In the genomic region with DNA sequence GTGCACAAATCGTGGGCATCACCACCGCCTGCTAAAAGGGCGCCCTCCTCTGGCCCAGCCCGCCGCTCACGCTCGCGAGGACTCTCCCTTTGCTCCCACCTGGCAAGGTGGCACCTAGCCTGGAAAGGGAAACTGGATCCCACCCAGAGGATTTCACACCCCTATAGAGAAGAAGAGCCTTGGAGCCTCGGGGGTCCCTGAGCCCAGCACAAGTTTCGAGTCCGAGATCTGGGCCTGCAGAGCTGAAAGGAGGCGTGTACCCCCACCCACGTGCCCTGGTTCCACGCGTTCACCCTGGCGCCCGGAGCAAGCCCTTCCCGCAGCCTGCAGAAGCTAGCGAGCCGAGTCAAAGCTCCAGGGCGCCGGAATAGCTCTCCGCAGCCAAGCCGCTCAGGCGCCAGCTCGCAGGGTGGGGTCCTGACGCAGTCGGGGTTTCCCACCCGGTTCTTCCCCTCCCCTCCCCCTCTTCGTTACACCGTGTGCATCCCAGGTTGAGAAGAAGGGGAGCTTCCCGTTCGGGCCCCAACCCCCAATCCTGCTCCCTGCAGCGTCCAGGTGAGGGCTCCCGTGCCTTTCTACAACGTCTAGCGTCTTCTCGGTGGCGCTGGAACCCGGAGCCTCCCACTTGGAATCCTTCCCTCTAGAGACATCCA, we compare ENCODE assay signal across 11 mouse cellular contexts. TPM values are rescaled to one million over a fixed set of nuclear protein-coding genes. Genes with fewer than 3 reads are reported as not detected.
DNase-seq lines count a peak whose midpoint lies in the region; ATAC-seq and TF ChIP-seq lines count a peak whose summit lies in the region.
"Had no signal": no experiment of that assay in that cellular context is flagged by ENCODE, and none has a peak within 500 bp of the region (broad histone marks: within the 10 kb centered on the region; RNA-seq: fewer than 3 reads in every experiment).

No protein-coding gene starts in this region.

- H3K4me2 ChIP-seq in lung, embryonic 16.5 days (ENCODE audit: low read depth, low read length), result 0 out of 2 replicates have a peak overlapping the region, but pooled peaks have one; percentile 11
- H3K4me2 ChIP-seq in forebrain, embryonic 15.5 days (replicated peaks), result peak overlapping the region; percentile 89
- peak overlapping the region; percentile 75 for H3K4me2 ChIP-seq in midbrain, postnatal 0 days (ENCODE audit: low read depth, low read length, poor library complexity, severe bottlenecking)
- H3K4me2 ChIP-seq: heart, embryonic 12.5 days; liver, embryonic 13.5 days had no signal

- peaks cover 66% of the 10 kb centered on the region for H3K27me3 ChIP-seq in lung, embryonic 16.5 days (ENCODE audit: control insufficient read depth, insufficient read depth, low read depth, low read length)
- H3K27me3 ChIP-seq in forebrain, embryonic 15.5 days, result peaks cover 27% of the 10 kb centered on the region; the same call in 1 of the 2 replicates
- H3K27me3 ChIP-seq in midbrain, postnatal 0 days (ENCODE audit: insufficient read depth, low read length), result no peaks in the 10 kb centered on the region
- H3K27me3 ChIP-seq in kidney, adult 2 months (replicated peaks; ENCODE audit: control insufficient read depth, insufficient read depth, low read length), result peaks cover 8% of the 10 kb centered on the region

- no peak overlapping the region for H3K9ac ChIP-seq in lung, embryonic 16.5 days (ENCODE audit: low read length)
- H3K9ac ChIP-seq in forebrain, embryonic 15.5 days (replicated peaks), result peak overlapping the region; percentile 48
- peak overlapping the region; percentile 75 for H3K9ac ChIP-seq in midbrain, postnatal 0 days (replicated peaks; ENCODE audit: low read length, poor library complexity, severe bottlenecking)
- H3K9ac ChIP-seq: heart, embryonic 12.5 days; liver, embryonic 13.5 days had no signal

- no peak for DNase-seq in lung, postnatal 4 days
- DNase-seq in cerebellum, adult 9-10 months, result peak; percentile 76
- peak; percentile 36 for DNase-seq in midbrain, postnatal 0 days (ENCODE audit: low spot score)
- no peak for DNase-seq in thymus, postnatal 14 days
- no peak for DNase-seq in urinary bladder, postnatal 36 days (ENCODE audit: low spot score in 2 of 2)
- DNase-seq in kidney, adult 2 months, result no peak
- DNase-seq: liver, embryonic 13.5 days had no signal

- ATAC-seq in lung, embryonic 16.5 days (ENCODE audit: low read depth), result no peak
- no peak for ATAC-seq in forebrain, embryonic 15.5 days (replicated peaks)
- ATAC-seq in midbrain, postnatal 0 days (ENCODE audit: low FRiP score), result no peak

- peak; percentile 67 for TF ChIP-seq CTCF in midbrain, postnatal 0 days (IDR thresholded peaks at IDR 0.05)
- no peak for TF ChIP-seq CTCF in kidney, adult 2 months (conservative IDR thresholded peaks at IDR 0.05; ENCODE audit: insufficient read depth, insufficient read length, low read depth, low read length)

- TF ChIP-seq POLR2A in kidney, adult 2 months (IDR thresholded peaks at IDR 0.05; ENCODE audit: low read depth, low read length), result no peak

- 0 out of 2 replicates have a peak, but pooled peaks cover 2% of the 10 kb centered on the region for H3K4me1 ChIP-seq in lung, embryonic 16.5 days (replicated peaks; ENCODE audit: control insufficient read depth, insufficient read depth, low read length)
- H3K4me1 ChIP-seq in forebrain, embryonic 15.5 days, result peaks cover 61% of the 10 kb centered on the region
- H3K4me1 ChIP-seq in midbrain, postnatal 0 days (ENCODE audit: insufficient read depth, low read length), result peaks cover 10% of the 10 kb centered on the region; the same call in 1 of the 2 replicates
- no peaks in the 10 kb centered on the region for H3K4me1 ChIP-seq in kidney, adult 2 months (ENCODE audit: control insufficient read depth, insufficient read depth, low read length)
- H3K4me1 ChIP-seq: liver, embryonic 13.5 days had no signal

- no peaks in the 10 kb centered on the region for H3K9me3 ChIP-seq in lung, embryonic 16.5 days (ENCODE audit: control insufficient read depth, low read length)
- H3K9me3 ChIP-seq in forebrain, embryonic 15.5 days, result no peaks in the 10 kb centered on the region
- no peaks in the 10 kb centered on the region for H3K9me3 ChIP-seq in midbrain, postnatal 0 days (ENCODE audit: low read length)
- H3K9me3 ChIP-seq: heart, embryonic 12.5 days; liver, embryonic 13.5 days had no signal

- no peak overlapping the region for H3K27ac ChIP-seq in lung, embryonic 16.5 days (ENCODE audit: low read length)
- no peak overlapping the region for H3K27ac ChIP-seq in forebrain, embryonic 15.5 days (replicated peaks)
- H3K27ac ChIP-seq in midbrain, postnatal 0 days (ENCODE audit: low read depth, low read length), result no peak overlapping the region
- no peak overlapping the region for H3K27ac ChIP-seq in kidney, adult 2 months (ENCODE audit: insufficient read depth, low read depth, low read length)
- H3K27ac ChIP-seq: liver, embryonic 13.5 days had no signal

- H3K36me3 ChIP-seq in lung, embryonic 16.5 days (ENCODE audit: control insufficient read depth, insufficient read depth, low read length), result no peaks in the 10 kb centered on the region
- no peaks in the 10 kb centered on the region for H3K36me3 ChIP-seq in forebrain, embryonic 15.5 days
- no peaks in the 10 kb centered on the region for H3K36me3 ChIP-seq in midbrain, postnatal 0 days (ENCODE audit: insufficient read depth, low read length)
- H3K36me3 ChIP-seq in kidney, adult 2 months (ENCODE audit: control insufficient read depth, insufficient read depth, low read length), result no peaks in the 10 kb centered on the region
- H3K36me3 ChIP-seq: heart, embryonic 12.5 days; liver, embryonic 13.5 days had no signal

- 2% methylated on average over 38 of the region's 40 CpGs for WGBS in lung, embryonic 16.5 days
- WGBS in forebrain, embryonic 15.5 days, result 3% methylated on average over 39 of the region's 40 CpGs
- WGBS in midbrain, postnatal 0 days, result 2% methylated on average over 38 of the region's 40 CpGs
- 2% methylated on average over 40 of the region's 40 CpGs for WGBS in kidney, adult 2 months

- peak overlapping the region; percentile 13; the same call in 1 of the 2 replicates for H3K4me3 ChIP-seq in lung, embryonic 16.5 days (ENCODE audit: low read length)
- peak overlapping the region; percentile 59 for H3K4me3 ChIP-seq in forebrain, embryonic 15.5 days
- peak overlapping the region; percentile 78 for H3K4me3 ChIP-seq in midbrain, postnatal 0 days (ENCODE audit: low read depth, low read length)
- no peak overlapping the region for H3K4me3 ChIP-seq in kidney, adult 2 months (ENCODE audit: insufficient read depth, low read depth, low read length)
- H3K4me3 ChIP-seq: heart, embryonic 12.5 days; liver, embryonic 13.5 days had no signal

RNA-seq across cellular contexts. Expression of a gene that starts 2.3 kb away (rescaled TPM):
- polyA plus RNA-seq in lung, embryonic 16.5 days (2015; fragmentation: Nextera tagmentation; extraction: Ambion mirVana), result 0.13 and 0.48 TPM in 2 replicates
- 50.8 and 57.2 TPM in 2 replicates for polyA plus RNA-seq in forebrain, embryonic 15.5 days (2015; fragmentation: Nextera tagmentation; extraction: Ambion mirVana)
- 115 and 145 TPM in 2 replicates for total RNA-seq in midbrain, postnatal 0 days (2014; rRNA removed)
- polyA plus RNA-seq in midbrain, postnatal 0 days (2015; fragmentation: Nextera tagmentation; extraction: Ambion mirVana), result 146 TPM in 2 replicates
- polyA plus RNA-seq in kidney, adult 2 months (2012; rRNA removed), result 0.33 and 0.39 TPM in 2 replicates
- total RNA-seq: MEL had no signal

Comparison
In these comparisons a context has a peak if more than half of its experiments do, and no peak if none do; other contexts are left out.
1. H3K4me2 ChIP-seq: peak in every context shown above with its lines; median percentile 89 in forebrain, embryonic 15.5 days; 75 in midbrain, postnatal 0 days; 11 in lung, embryonic 16.5 days.
2. DNase-seq: peak in cerebellum, adult 9-10 months (single experiment) and midbrain, postnatal 0 days (single experiment); none in lung, postnatal 4 days (0 of 2), thymus, postnatal 14 days (single experiment), urinary bladder, postnatal 36 days (0 of 2) and kidney, adult 2 months (single experiment).
3. RNA of a gene that starts 2.3 kb away (polyA plus RNA-seq): 146 TPM in midbrain, postnatal 0 days and 50.8 to 57.2 TPM in forebrain, embryonic 15.5 days; 0.33 to 0.39 TPM in kidney, adult 2 months and 0.13 to 0.48 TPM in lung, embryonic 16.5 days; every median in the first group is over 10 times any median in the second.